Mouse (Mus musculus) heart, postnatal 0 days (tissue): Measurements from ENCODE around the gene Krt35.

Source experiments
- CTCF ChIP-seq: IDR thresholded peaks from 2 replicates; pipeline ENCODE4 v1.5.1; 2016; ENCODE audit warnings: antibody characterized with exemption, control low read depth, low read depth
- EP300 ChIP-seq: IDR thresholded peaks from 2 replicates; pipeline ENCODE4 v1.6.1; 2016; ENCODE audit warnings: antibody characterized with exemption, low read depth

- TF ChIP-seq EP300 (no peak), CTCF (no peak)
These were observed 17.6 kb upstream of the Krt35 start for GRCm38 (mm10) chr11:100113742-100114029.
